Mouse (Mus musculus) neural tube, postnatal 0 days (tissue): ENCODE results near the gene Slc26a10. TPM values are rescaled to one million over a fixed set of nuclear protein-coding genes. Genes with fewer than 3 reads are reported as not detected.

Source experiments
- polyA plus RNA-seq: library from polyadenylated mRNA; unstranded; fragments of >200 nt; fragmentation: Nextera tagmentation; extraction: Ambion mirVana; gene quantifications from 2 replicates; pipeline ENCODE4 v1.2.1, GENCODE M21; 2015

Gene Slc26a10
- 0.72 and 1.1 TPM in 2 replicates for polyA plus RNA-seq

DNA sequence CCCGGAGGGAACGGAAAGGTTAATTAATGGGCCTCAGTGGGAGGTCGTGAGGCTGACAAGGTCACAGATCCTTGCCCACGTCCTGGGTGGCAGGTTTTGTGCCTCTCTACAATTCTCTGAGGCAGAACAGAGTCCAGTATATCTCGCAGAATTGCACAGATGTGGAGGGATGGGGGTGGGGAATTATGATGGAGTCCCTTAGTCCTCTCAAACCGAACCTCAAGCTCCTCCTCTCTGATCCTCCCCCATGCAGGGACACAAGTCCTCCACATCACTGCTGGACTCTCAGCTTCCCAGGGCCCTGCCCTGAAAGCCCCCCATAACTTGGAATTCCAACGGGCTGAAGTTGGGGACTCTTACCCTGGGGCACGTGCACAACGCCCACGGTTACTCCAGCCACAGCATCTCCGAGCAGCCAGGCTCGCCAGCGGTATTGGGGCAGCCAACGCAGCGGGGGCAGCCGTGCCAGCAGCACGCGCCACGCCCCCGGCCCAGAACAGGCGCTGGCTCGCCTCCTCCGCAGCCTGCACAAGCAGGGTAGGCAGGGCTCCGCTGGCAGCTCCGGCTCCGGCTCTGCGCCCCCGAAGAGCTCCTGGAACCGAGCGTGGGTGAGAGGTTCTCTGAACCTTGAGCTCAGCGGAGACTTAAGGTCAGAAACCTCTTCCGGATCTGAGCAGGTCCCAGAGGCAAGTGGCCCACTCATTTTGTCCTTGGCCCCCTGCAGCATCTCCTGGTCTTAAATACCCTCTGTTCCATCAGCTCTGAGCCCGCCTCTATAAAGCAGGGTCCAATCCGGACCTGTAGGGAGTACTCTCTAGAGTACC lies at the start of gene Slc26a10:
Slc26a10 (minus strand) TSS at position 775 of the 824 bp plus-strand sequence.

DNA sequence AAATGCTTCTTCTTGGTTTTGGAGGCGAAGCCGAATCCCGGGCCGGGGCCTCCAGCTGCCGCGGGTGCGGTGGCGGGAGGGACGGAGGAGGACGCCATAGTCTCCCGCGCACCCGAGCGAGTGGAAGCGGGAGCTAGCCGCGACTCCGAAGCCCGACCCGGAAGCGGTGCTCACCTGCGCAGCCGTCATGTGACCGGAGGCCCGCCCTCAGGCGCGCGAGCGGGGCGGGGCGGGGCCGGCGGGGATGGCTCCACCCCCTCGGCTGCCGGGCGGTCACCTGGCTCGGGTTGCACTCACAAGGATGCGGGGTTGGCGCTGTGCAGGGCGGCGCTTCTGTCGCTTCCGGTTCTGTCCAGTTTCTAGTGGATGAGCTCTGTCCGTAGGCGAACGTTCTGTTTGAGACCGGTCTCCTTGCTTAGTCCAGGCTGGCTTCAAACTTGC lies 31.0 kb upstream of the Slc26a10 start, which contains the start of gene Pip4k2c:
Pip4k2c (minus strand) TSS at position 172 of the 441 bp plus-strand sequence.

DNA sequence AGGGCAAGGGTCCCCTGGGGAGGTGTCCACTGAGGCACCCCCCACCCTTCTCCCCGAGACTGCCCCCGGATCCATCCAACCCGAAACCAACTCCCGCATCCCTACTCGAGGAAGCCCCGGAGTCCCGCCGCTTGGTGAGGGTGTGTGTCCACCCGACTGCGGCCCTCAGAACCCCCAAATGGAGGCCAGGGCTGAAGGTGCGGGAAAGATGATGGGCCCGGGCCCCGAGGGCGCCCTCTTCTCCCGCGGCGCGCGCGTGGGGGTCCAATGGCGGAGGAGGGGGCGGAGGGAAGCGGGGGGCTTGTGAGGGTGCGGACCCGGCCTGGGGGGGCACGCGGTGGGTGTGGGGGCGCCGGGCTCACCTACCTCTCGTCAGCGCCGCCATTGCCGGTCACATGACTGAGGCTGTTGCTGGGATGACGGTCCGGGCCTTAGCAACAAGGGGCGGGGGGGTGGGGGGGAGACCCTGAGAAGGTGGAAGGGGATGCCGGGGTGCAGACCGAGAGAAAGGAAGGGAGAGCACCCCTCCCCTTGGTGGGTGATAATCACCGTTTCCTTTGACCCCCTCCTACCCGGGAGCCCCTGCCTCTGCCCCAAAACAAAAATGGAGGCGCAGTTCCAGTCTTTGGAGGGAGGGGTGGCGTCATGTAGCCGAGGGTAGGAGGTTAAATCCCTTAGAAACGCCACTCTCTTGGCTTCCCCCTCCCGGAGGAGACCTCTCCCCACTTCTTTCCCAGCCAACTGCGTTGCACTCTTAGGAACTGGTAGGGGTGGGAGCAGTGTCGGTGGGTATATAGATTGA lies 15.1 kb upstream of the Slc26a10 start, which contains the start of gene Dtx3:
Dtx3 (minus strand) TSS at position 401 of the 802 bp plus-strand sequence.

DNA sequence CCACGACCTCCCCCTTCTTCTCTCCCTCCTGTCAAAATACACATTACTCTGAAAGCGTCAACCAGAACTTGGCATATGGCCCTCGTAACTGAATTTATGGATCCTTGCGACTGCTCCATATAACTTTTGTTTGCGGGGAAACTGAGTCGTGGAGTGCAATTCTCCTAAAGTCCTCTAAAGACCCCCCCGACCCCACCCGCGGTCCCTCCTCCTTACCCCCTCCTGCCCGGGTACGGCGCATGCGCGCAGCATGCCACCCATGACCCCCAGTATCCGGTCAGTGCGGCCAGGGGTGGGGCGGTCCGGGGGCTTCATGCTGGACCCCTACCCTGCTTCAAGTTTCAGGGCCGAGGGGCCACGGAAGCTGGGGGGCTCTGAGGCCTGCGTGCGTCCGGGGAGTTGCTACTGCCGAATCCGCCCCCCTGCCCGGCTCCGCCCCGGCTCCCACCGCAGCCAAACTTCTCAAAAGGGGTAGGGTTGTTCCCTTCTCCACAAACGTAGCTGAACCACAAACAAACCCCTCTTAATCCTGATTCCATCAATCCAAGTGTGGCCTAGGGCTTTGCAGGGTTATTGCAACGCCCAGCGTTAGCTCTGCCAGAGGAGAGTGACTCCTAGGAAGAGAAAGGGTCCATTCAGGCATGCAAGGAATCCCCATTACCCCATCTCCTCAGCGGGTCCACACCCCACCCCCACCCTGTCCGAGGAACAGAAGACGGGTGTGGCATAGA lies 9.4 kb upstream of the Slc26a10 start, which contains the start of gene Arhgef25:
Arhgef25 (minus strand) TSS at position 433 of the 731 bp plus-strand sequence.

DNA sequence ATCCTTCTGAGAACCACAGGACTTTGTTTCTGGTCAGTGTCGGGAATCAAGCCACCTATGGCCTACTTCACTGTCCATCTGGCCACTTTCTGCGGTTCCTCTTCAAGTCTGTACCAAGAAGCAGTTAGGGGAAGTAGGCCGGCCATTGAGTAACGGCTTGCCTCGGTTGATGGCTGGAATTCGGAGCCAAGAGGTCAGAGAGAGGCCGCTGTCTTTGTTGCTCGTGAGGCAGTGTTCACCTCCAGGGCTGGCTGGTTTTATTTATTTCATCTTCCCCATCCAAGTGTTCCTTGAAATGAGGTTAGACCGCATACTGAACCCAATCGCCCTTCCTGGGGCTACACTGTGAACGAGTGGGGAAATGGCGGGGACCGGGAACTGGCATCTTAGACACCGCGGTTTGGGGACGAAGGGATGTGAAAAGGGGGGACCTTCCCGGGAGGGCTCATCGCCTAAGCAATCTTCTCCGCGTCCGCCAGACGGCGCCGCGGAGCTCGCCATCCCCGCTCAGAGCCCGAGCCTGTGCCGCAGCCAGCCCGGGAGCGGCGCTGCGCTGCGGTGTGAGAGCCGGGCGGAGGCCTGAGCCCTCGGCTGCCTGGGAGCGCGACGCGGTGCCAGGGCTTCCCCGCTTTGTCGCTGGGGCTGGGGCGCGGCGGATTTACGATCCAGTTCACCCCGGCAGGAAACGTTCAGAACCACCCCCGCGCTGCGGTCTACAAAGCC lies 15.7 kb downstream of the Slc26a10 start, which contains the start of gene B4galnt1:
B4galnt1 (plus strand) TSS at position 595 of the 723 bp plus-strand sequence.

Other genes with a start within 250 kb of the Slc26a10 start
- 18.3 and 19.0 TPM in 2 replicates for gene Ctdsp2, start 201.9 kb downstream of the Slc26a10 start, polyA plus RNA-seq
- gene Avil, start 179.9 kb downstream of the Slc26a10 start, polyA plus RNA-seq = 0.85 and 10.5 TPM in 2 replicates
- gene Tsfm, start 149.8 kb downstream of the Slc26a10 start, polyA plus RNA-seq = 67.5 and 74.2 TPM in 2 replicates
- 25.1 and 25.4 TPM in 2 replicates for gene Mettl1, start 139.2 kb downstream of the Slc26a10 start, polyA plus RNA-seq
- gene Eef1akmt3, start 139.1 kb downstream of the Slc26a10 start, polyA plus RNA-seq = 0.21 and 0.43 TPM in 2 replicates
- 0.22 TPM in 1 of 2 replicates, not detected in the other for gene Cyp27b1, start 132.4 kb downstream of the Slc26a10 start, polyA plus RNA-seq
- 10.5 and 10.6 TPM in 2 replicates for gene March9, start 120.5 kb downstream of the Slc26a10 start, polyA plus RNA-seq
- gene Cdk4, start 117.1 kb downstream of the Slc26a10 start, polyA plus RNA-seq = 374 and 389 TPM in 2 replicates
- gene Tspan31, start 110.4 kb downstream of the Slc26a10 start, polyA plus RNA-seq = 114 TPM in 2 replicates
- gene Agap2, start 105.4 kb downstream of the Slc26a10 start, polyA plus RNA-seq = 5.2 and 6.2 TPM in 2 replicates
- gene Os9, start 59.5 kb downstream of the Slc26a10 start, polyA plus RNA-seq = 115 and 116 TPM in 2 replicates
- 66.8 and 76.6 TPM in 2 replicates for gene B4galnt1, start 15.4 kb downstream of the Slc26a10 start, polyA plus RNA-seq
- gene Arhgef25, start 9.4 kb upstream of the Slc26a10 start, polyA plus RNA-seq = 25.7 and 26.8 TPM in 2 replicates
- 168 and 199 TPM in 2 replicates for gene Dtx3, start 15.1 kb upstream of the Slc26a10 start, polyA plus RNA-seq
- 17.1 and 19.0 TPM in 2 replicates for gene Pip4k2c, start 30.9 kb upstream of the Slc26a10 start, polyA plus RNA-seq
- gene Kif5a, start 82.7 kb upstream of the Slc26a10 start, polyA plus RNA-seq = 102 and 109 TPM in 2 replicates
- 294 and 319 TPM in 2 replicates for gene Dctn2, start 85.7 kb upstream of the Slc26a10 start, polyA plus RNA-seq
- gene Mbd6, start 108.4 kb upstream of the Slc26a10 start, polyA plus RNA-seq = 9.4 and 12.3 TPM in 2 replicates
- 85.2 and 93.5 TPM in 2 replicates for gene Mars, start 131.1 kb upstream of the Slc26a10 start, polyA plus RNA-seq
- gene Arhgap9, start 141.3 kb upstream of the Slc26a10 start, polyA plus RNA-seq = 1.5 and 1.7 TPM in 2 replicates
- gene Gli1, start 161.3 kb upstream of the Slc26a10 start, polyA plus RNA-seq = 1.3 and 1.8 TPM in 2 replicates
- gene Inhbe, start 173.8 kb upstream of the Slc26a10 start, polyA plus RNA-seq = 0.04 and 0.05 TPM in 2 replicates
- gene Inhbc, start 189.8 kb upstream of the Slc26a10 start, polyA plus RNA-seq = not detected in 2 replicates
- gene R3hdm2, start 199.7 kb upstream of the Slc26a10 start, polyA plus RNA-seq = 40.8 and 50.2 TPM in 2 replicates